Mouse (Mus musculus): Measurements from ENCODE around the gene Dcp1a.
A peak's percentile ranks its signal among the peaks of the same experiment; 100 is the strongest.

The Dcp1a gene

DNA sequence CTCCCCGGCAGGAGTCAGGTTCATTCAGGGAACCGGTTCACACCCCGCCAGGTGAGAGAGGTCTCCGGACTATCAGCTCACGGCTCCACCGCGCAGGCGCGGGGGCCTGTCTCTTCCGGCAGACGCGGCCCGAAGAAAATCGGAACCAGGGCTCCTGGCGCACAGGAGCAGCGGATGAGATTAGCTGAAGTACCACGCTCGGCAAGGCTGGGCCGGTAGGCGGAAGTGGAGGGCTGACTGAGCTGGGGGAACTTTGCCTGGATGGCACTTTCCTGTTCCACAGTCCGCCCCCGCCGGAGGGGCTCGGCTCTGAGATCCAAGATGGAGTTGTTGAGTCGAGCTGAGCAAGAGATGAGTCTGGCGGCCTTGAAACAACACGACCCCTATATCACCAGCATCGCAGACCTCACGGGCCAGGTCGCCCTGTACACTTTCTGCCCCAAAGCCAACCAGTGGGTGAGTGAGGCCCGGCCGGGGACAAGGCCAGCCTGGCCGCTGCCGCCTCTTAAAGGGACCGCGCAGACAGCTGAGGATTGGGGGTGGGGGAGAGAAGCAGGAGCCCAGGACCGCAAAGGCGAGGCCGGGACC, at the start of gene Dcp1a:
Gene Dcp1a, plus strand, starts transcription at position 175 of the 588 bp plus-strand sequence.
- DNase-seq (ENCODE audit: low spot score in 2 of 2) = peak; percentile 94

DNA sequence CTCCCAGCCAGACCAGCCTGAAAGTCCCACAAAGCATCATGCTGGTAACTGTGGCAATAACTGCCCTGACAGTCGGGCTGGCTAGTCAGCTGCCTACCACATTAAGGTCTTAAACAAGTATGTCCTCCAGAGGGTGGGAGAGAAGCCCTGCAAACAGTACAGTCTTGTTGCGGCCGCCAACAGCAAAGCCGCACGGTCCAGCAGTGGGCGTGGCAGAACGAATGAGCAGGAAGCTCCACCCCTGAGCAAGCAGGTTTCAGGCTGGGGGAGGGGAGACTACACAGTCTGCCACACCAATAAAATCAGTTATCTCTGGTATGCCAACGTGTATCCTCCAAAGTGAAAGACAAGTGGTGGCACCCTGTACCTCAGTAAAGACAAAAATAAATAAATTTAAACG, 49.7 kb upstream of the Dcp1a start:
- DNase-seq (ENCODE audit: low spot score in 2 of 2) = no peak

DNA sequence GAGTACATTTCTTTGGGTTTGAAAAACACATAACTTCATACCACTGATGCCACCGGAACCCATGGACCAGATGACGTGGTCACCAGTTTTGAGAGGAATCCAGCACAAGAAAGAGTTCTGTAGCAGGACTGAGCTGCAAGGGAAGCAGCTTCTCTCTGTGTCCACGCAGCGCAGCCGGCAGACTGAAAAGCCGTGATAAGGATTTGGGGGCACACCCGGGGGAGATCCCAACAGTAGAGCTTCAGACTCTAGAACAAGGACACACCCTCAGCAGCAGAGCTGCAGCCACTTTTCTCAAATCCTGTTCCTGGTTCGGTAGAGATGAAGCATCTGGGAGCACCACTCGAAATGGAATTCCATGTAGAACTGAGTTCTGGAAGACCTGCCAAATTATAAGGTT, 49.3 kb upstream of the Dcp1a start:
- no peak for DNase-seq (ENCODE audit: low spot score in 2 of 2)

DNA sequence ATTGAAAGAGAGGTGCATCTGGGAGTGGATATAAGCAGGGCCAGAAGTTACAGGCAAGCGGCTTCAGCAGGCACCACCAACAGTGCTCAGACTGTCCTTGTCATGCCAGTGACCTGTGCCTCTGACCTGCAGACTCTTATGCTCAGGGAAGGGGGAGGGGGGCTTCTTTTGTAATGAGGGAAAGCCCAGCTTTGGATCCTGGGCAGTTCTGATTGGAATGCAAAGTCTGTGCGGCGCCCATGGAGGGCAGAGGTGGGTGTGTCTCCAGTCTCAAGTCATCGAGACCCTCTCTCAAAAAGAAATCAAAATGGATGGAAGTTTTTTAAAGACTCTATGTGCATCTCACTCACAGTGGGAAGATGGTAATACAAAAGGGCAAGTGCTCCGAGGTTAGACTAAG, 48.9 kb upstream of the Dcp1a start:
- no peak for DNase-seq (ENCODE audit: low spot score in 2 of 2)

DNA sequence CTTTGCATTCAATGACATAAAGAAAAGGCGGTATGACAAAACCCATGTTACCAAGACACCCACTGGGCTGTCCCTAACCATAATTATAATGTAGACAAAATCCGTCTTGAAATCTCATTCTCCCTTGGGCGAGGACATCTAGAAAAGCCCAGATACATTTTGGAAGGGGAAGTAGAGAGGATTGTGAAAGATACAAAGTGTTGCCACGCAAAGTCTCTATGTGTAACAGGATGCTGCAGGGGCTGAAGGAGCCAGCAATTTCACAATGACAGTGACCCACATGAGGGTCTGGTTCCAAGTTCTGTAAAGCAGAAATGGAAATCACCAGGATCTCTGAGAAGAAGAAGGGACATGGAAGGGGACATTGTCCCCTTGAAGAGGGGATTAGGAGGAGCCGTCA, 44.0 kb upstream of the Dcp1a start:
- no peak for DNase-seq (ENCODE audit: low spot score in 2 of 2)

DNA sequence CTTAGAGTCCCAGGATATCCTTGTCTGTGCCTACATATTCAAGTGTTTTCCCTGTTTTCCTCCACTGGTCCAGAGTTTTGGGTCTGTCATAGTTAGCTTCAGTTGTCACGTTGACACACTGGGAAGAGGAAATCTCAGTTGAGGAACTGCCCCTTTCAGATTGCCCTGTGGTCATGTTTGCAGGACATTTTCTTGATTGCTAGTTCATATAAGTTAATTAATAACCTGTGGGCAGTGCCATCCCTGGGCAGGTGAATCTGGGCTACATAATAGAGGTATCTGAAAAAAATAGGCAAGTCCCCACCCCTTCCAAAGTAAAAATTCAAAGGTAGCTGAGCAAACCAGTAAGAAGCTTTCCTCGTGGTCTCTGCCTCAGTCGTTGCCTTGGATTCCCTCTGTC, 39.4 kb upstream of the Dcp1a start:
- DNase-seq (ENCODE audit: low spot score in 2 of 2) = no peak

DNA sequence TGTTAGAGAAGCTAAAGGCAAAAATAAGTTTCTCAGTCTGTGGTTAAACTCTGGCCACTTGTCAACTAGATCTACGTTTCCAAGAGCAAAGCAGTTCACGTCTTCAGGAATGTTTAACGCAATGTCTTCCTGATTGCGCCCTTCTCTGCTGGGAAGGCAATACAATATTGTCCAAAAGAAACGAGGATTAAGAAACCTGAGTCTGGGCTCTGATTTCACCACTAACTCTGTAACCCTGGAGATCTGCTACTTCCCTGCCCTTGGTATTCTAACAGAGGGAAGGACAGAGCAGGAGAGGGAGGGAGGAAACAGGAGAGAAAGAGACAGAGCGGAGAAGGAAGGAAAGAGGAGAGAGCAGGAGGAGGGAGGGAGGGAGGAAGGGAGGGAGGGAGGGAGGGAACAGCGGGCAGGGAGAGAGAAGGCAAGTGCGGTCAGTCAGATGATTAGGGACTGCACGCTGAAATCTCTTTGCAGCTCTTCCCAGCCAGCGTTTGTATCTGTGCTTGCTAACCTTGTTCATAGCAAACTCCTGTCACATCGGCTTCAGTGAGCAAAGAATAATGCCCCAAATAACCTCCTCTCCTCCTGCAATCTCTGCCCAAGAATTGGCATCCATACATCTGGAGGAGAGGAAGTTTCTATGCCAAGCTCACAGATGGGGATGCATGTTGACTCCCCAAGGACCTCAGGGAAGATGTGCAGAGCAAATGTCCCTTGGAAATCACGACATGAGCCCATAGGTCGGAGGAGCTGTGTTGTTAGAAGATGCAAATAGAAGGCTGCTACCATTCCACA, 23.3 kb upstream of the Dcp1a start:
- no peak for DNase-seq (ENCODE audit: low spot score in 2 of 2)

DNA sequence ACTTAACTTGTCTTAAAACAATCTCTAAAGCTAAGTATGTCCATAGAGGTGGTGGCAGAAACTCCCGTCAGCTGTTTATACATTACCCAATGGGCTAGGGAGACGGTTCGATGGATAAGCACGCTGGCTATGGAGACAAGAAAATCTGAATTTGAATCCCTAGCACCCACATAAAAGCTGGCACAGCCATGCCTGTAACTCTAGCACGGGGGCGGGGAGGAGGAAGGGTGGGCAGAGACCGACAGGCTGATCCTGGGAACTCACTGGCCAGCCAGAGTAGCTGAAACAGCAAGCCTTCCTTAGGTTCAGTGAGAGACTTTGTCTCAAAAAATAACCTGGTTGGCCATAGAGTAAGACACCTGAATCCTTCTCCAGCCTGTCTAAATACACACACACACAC, 21.9 kb upstream of the Dcp1a start:
- DNase-seq (ENCODE audit: low spot score in 2 of 2) = peak in 1 of 2 experiments; percentile 19

DNA sequence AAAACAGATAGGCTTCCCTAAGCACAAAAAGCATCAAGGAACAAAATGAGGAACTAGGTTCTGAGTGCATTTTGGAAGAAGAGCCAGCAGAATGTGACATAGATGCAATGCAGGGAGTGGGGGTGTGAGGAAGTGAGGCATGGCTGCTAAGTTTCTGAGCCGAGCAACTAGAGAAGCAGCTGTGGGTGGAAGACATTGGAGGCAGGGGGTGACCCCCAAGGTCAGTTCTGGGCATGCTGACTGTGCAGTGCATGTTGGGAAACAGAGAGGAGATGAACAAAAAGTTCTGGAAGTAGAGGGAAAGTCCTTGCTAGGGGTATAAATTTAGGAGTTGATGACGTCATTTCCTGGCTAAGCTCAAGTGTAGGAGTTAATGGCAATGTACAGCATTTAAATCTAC, 21.4 kb upstream of the Dcp1a start:
- DNase-seq (ENCODE audit: low spot score in 2 of 2) = peak; percentile 21 to 28

DNA sequence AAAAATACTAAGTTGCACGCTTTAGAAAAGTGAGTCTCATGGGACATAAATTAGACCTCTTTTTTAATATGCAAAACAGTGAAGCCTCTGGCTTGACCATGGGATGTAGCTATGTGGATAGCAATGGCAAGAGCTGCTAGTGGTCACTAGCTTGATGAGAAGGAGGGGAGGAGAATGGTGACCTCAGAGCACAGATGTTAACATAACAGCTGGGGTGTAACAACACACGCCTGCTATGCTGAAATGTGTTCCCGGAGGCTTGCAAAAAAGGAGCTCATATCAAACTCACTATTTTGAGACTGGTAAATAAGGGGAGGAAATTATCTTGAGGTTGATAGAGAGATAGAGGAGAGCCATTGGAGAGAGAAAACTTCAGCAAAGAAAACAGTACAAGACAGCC, 20.5 kb upstream of the Dcp1a start:
- DNase-seq (ENCODE audit: low spot score in 2 of 2) = no peak

DNA sequence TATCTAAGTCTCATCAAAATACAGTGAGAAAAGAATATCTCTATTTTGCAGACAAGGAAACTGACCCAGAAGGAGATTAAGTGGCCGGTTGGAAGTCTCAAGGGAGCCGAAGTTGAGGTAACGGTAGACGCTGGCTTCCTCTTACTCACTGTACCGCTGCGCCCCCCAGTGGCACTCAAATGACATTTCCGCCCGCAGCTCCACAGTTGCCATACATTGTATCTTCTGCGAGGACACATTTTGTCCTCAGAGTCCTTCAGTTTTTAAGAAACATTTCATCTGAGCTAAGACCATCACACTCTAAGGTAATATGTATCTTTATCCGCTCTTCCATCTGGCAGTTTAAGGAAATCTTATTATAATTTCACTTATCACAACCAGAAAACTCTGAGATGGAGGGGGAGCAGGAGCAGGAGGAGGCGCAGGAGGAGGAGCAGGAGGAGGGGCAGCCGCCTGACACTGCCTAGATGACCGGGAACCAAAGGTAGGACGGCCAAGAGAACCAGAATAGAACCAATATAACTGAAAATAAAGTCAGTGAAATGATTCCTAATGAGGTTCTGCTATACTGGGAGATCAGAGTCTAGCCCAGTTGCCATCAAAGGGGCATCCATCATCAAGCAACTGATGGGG, 19.3 kb upstream of the Dcp1a start:
- DNase-seq (ENCODE audit: low spot score in 2 of 2) = peak; percentile 43 to 76

DNA sequence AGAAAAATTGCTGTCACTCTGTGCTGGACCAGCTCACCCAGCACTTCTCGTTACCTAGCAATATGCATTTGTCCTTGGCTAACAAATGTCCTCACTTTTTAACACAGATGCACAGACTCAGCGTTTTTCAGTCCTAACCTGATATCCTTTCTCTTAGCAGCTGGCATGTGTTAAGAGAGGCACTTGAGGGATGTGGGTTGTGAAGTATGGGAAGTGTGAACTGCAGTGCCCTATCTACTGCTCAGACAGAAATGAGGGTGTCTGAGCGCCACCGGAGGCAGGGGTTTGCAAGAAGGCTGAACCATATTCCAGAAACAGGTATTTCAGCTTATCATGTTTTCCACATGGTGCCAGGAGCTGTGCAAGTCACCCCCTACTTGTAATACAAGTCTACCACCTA, 16.0 kb upstream of the Dcp1a start:
- no peak for DNase-seq (ENCODE audit: low spot score in 2 of 2)

DNA sequence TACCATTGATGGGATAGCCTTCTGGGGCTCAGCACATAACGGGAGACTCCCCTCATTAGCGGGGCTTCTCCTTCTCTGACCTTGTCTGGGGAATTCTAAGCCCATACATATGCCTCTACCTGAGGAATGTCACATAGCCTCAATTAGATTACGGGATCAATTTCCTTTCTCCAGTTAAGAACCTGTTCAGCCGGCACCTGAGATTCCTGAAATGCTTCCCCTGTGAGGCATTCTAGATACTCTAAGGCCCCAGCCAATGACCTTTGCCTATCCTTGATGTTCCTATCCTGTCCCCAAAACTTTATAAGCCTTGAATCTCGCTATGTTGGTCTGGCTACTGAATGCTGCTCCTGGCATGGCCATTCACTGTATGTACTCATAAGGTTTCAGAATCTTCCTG, 5.7 kb upstream of the Dcp1a start:
- no peak for DNase-seq (ENCODE audit: low spot score in 2 of 2)

DNA sequence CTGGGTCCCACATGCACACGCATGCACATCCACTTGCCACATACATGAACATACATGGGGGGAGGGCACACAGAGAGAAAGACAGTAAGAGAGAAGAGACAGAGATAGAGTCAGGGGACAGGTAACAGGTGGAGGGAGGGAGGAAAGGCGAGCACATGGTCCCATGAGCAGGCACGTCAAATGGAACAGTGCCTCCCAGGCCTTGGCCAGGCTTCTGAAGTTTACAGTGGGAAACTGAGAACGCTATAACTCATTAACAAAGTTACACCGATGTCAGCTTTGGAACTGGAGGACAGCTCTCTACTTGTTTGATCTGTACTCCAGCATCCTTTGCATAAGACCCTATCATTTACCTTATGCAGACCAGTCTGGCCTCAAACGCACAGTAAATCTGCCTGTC, 4.9 kb upstream of the Dcp1a start:
- no peak for DNase-seq (ENCODE audit: low spot score in 2 of 2)

DNA sequence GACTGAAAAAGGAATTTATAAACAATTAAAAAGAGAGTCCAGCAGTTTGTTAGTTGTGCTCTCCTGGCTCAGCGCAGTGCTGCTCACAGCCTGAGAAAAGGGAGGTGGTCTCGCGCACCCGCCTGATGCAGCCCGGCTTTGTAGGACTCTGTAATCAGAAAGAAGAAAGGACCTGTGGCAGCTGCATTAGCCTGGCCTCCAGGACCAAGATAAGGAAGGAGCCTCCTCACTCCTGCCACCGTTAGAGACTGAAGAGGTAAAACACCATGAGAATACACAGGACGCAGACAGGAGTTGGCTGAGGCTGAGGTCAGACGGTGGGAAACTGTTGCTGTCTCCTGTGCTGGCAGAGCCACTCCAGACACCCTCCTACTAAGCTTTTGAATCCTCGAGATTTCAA, 12.0 kb downstream of the Dcp1a start, which contains the start of gene Cacna1d:
Gene Cacna1d, minus strand, starts transcription at position 114 of the 400 bp plus-strand sequence.
- DNase-seq (ENCODE audit: low spot score in 2 of 2) = no peak

DNA sequence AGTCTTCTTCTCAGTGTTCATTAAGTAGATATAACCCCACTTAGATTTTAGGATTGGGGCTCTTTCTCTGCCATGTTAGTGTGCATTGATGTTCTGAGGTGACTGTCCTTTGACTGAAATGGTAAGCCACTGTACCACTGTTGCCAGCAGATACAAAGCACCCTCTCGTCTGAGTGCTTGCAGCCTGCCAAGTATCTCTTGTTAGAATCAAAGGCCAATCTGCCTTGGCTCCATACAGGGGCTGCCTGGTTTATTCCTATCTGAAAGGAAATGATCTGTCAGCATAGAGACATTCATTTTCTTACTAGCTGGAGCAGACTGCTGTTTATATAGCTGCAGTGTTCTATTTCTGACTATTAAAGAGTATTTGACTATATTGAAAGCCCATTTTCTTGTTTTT, 13.9 kb downstream of the Dcp1a start:
- no peak for DNase-seq (ENCODE audit: low spot score in 2 of 2)

DNA sequence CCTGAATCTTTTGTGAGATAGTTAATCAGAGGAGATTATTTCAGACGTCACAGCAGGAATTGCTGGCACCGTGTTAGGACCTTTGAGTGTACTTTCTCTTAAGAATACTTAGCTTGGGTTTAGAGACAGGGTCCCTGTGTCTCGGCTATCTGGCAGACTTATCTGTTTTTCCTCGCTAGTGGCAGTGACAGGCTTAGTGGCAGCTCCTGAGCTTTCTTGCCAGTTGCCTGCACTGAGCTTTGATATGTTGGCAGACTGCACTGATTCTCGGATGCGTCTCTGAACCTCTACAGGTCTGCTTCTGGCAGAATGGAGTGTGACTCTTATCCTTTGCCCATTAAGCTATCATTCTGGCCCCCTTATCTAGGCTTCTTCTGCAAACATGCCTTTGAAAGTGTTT, 15.7 kb downstream of the Dcp1a start:
- no peak for DNase-seq (ENCODE audit: low spot score in 2 of 2)

DNA sequence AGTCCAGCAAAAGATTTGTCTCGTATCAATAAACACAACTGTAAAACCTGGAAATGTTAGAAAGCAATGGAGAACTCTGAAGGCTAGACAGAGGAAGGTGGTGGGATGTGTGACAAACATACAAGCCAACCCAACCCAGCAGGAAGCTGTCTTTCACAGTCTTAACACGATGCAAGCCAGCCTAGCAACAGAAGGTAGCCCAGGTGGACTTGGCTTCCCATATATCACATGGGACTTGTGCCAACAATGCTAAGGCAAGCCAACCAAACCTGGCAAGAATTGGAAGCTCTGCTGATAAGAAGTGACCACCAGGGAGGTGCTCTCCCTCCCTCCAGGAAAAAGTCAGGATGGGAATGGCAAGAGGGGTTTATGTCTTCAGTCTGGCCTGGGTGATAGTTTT, 18.9 kb downstream of the Dcp1a start:
- no peak for DNase-seq (ENCODE audit: low spot score in 2 of 2)

DNA sequence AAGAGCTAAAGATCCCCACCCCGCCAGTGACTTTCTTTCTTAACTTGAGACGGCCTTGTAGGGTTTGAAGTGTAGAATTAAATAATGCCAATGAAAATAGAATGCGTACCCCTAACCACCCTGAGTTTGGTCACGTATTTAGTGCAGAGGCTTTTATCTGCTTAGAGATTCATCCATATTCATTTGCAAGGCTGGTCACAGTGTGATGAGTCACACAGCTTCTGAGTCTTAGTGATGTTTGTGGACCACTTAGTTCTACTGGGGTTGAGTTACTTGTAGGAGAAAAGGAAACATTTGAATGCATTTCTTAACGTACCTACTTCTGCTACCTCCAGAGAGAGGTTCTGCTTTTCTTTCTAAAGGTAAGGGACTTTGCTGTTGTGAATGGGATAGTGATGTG, 25.7 kb downstream of the Dcp1a start:
- no peak for DNase-seq (ENCODE audit: low spot score in 2 of 2)

DNA sequence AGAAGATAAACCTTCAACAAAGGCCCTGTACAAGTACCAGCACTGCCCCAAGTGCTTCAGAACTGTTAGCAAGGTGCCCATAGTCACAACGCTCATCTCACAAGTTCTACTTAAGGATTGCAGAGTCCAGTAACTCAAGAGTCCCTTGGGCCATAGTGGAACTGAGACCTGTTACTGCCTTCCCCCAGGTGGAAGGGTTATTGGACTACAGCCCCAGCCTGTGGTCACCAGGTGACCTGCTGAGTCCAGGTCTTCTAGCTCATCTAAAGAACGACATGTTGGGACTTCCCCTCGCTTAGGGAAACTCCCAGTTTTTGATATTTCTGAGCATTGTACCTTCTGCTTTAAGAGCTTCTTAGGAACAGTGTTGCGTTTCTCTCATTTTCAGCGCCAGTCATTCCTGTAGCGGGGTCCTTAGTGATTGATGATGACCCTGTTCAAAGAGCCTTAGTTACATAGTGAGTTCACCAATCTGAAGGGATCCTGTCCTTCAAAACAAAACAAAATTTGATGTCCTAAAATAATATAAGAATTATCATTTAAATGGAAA, 31.0 kb downstream of the Dcp1a start:
- DNase-seq (ENCODE audit: low spot score in 2 of 2) = no peak

DNA sequence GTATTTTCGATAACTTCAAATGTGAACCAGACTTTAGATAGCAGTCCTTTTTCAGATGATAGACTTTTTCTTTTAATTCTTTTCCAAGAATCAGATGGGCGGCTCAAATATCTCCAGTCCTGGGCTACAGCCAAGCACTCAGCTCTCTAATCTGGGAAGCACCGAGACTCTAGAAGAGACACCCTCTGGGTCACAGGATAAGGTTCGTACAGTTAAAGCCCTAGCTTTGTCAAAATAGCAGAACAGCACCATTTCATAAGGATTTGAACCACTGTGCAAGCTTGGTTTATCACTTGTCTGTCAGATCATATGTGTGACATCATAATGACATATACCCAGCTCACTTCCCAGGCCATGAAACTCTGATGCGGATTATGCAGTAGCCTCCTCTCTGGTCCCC, 33.6 kb downstream of the Dcp1a start:
- no peak for DNase-seq (ENCODE audit: low spot score in 2 of 2)

DNA sequence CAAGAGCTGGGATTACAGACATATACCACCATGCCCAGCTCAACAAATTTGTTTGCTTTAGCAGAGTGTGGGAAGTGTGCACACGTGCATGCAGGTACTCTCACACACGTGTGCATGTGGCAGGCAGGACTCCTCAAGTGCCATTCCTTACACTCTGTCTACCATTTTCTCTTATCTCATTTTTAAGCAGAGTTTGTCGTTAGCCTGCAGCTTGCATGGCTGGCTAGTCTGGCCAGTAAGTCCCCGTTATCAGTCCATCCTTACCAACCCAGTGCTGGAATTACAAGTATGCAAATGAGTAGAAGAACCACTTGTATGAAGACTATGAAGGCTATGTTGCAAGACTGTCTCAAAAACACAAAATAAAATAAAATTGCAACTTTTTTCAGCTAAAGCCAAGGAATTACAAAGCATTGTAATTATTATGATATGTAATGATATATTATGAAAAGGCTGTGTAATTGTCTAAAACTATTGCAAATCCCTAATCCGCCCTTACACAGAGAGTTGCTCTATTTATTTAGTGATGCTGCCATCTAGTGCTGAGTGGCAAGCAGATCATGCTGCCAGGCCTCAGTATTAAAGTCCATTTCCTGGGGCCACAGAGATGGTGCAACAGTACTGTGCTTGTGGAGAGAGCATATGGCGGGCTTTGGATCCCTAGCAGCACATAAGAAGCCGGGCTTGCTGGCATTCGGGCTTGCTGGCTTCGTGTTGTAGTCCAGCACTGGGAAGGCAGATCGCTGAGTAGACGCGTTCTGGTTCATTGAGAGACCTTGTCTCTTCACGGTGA, 36.8 kb downstream of the Dcp1a start:
- DNase-seq (ENCODE audit: low spot score in 2 of 2) = no peak

Measured in frontal cortex, postnatal 14 days (tissue).